Mouse (Mus musculus): ENCODE measurements around the gene Dera. TPM values are rescaled to one million over a fixed set of nuclear protein-coding genes. Genes with fewer than 3 reads are reported as not detected.

Dera gene
- polyA plus RNA-seq, 1 experiment from 2014 or later = 59.9 TPM

DNA sequence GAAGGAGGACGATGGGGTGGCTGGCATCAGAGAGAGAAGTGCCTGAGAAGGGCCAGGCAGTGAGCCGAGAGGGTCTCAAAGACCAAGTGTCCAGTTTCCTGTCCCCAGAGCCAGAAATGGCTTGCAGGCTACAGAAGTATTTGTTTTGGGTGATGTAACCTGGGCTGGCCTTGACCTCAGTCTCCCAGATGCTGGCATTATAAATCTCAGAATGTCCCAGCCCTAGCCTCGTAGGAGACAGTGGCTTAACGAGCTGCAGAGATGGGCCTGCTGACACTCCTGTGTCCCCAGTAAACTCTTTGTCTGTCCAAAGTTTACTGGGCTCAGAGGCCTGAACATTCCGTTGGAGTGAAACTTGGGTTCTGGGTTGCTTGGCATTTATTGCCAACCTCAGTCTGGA lies 55.8 kb downstream of the Dera start:
- Histone ChIP-seq H3K4me1 (ENCODE audit: control insufficient read depth, insufficient read depth, low read length) (no peaks in the 10 kb centered on the region), H3K9me3 (ENCODE audit: control insufficient read depth, low read length) (no peaks in the 10 kb centered on the region), H3K9ac (ENCODE audit: low read length) (no peak overlapping the region), H3K4me2 (no peak overlapping the region), H3K27me3 (ENCODE audit: control insufficient read depth, insufficient read depth, low read length) (no peaks in the 10 kb centered on the region), H3K4me3 (ENCODE audit: low read depth, low read length) (no peak overlapping the region), H3K27ac (ENCODE audit: low read depth, low read length) (no peak overlapping the region), H3K36me3 (ENCODE audit: control insufficient read depth, insufficient read depth, low read length) (no peaks in the 10 kb centered on the region)
- DNase-seq (ENCODE audit: low spot score, missing footprints) = no peak
- 81% methylated on average over 5 of the region's 5 CpGs for WGBS
- no peak for ATAC-seq (ENCODE audit: low FRiP score)

DNA sequence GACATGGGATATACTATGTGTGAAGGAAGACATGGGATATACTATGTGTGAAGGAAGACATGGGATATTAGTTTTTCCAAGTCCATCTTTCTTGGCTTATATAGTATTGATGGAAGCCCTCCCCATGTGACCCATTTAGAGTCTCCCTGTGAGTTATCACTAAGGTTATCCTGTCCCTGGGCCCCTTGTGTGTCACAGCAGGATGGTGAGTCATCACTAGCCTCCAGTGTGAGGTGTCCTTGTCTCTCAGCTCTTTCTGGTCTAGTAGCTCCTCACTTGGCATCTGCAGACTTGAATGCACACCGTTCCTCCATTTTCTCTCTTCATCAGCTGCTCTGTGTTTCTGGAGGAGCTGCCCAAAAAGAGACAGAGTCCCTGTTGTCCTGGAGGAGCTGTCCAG lies 59.7 kb downstream of the Dera start:
- ATAC-seq (ENCODE audit: low FRiP score) (no peak), DNase-seq (ENCODE audit: low spot score, missing footprints) (no peak)
- Histone ChIP-seq H3K27ac (ENCODE audit: low read depth, low read length) (no peak overlapping the region), H3K9ac (ENCODE audit: low read length) (no peak overlapping the region), H3K27me3 (ENCODE audit: control insufficient read depth, insufficient read depth, low read length) (no peaks in the 10 kb centered on the region), H3K36me3 (ENCODE audit: control insufficient read depth, insufficient read depth, low read length) (no peaks in the 10 kb centered on the region), H3K9me3 (ENCODE audit: control insufficient read depth, low read length) (no peaks in the 10 kb centered on the region), H3K4me1 (ENCODE audit: control insufficient read depth, insufficient read depth, low read length) (no peaks in the 10 kb centered on the region), H3K4me2 (no peak overlapping the region), H3K4me3 (ENCODE audit: low read depth, low read length) (no peak overlapping the region)
- WGBS = 100% methylated on average over 1 of the region's 1 CpGs

DNA sequence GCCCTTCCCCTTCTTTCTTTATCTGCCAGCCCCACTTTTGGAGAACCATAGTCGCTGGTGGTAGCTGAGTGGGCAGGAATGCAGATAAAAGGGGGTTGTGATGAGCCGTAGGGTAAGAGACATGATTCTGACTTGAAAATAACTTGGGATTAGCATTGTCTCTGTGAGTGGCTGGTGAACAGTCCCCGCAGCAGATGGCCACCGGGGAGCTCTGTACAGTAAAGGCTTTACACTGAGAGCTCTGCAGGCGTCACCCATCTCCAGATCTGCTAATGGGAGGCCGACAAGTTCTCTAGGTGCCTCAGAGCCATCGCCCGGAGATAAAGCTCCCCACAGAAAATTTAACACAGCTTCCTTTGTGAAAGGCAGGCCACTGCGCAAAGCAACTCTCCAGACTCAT lies 62.2 kb downstream of the Dera start:
- ATAC-seq (ENCODE audit: low FRiP score) = no peak
- Histone ChIP-seq H3K4me1 (ENCODE audit: control insufficient read depth, insufficient read depth, low read length) (no peaks in the 10 kb centered on the region), H3K4me3 (ENCODE audit: low read depth, low read length) (no peak overlapping the region), H3K4me2 (no peak overlapping the region), H3K36me3 (ENCODE audit: control insufficient read depth, insufficient read depth, low read length) (no peaks in the 10 kb centered on the region), H3K27ac (ENCODE audit: low read depth, low read length) (no peak overlapping the region), H3K9me3 (ENCODE audit: control insufficient read depth, low read length) (no peaks in the 10 kb centered on the region), H3K9ac (ENCODE audit: low read length) (no peak overlapping the region), H3K27me3 (ENCODE audit: control insufficient read depth, insufficient read depth, low read length) (no peaks in the 10 kb centered on the region)
- 90% methylated on average over 9 of the region's 9 CpGs for WGBS
- no peak for DNase-seq (ENCODE audit: low spot score, missing footprints)

- no peaks in the 10 kb centered on the region for H3K4me1 ChIP-seq (ENCODE audit: control insufficient read depth, insufficient read depth, low read length)
- ATAC-seq (ENCODE audit: low FRiP score) (no peak), DNase-seq (ENCODE audit: low spot score, missing footprints) (no peak)
- WGBS = 90% methylated on average over 5 of the region's 5 CpGs
- no peak overlapping the region for H3K9ac ChIP-seq (ENCODE audit: low read length)
- no peaks in the 10 kb centered on the region for H3K36me3 ChIP-seq (ENCODE audit: control insufficient read depth, insufficient read depth, low read length)
- no peaks in the 10 kb centered on the region for H3K9me3 ChIP-seq (ENCODE audit: control insufficient read depth, low read length)
- H3K4me2 ChIP-seq = no peak overlapping the region
- H3K4me3 ChIP-seq (ENCODE audit: low read depth, low read length) = no peak overlapping the region
- H3K27me3 ChIP-seq (ENCODE audit: control insufficient read depth, insufficient read depth, low read length) = no peaks in the 10 kb centered on the region
- H3K27ac ChIP-seq (ENCODE audit: low read depth, low read length) = no peak overlapping the region
These were observed 68.2 kb downstream of the Dera start for GRCm38 (mm10) chr6:137822550-137822949.

- Histone ChIP-seq H3K4me1 (ENCODE audit: control insufficient read depth, insufficient read depth, low read length) (no peaks in the 10 kb centered on the region), H3K36me3 (ENCODE audit: control insufficient read depth, insufficient read depth, low read length) (no peaks in the 10 kb centered on the region), H3K4me2 (no peak overlapping the region), H3K27me3 (ENCODE audit: control insufficient read depth, insufficient read depth, low read length) (no peaks in the 10 kb centered on the region), H3K4me3 (ENCODE audit: low read depth, low read length) (no peak overlapping the region), H3K9ac (ENCODE audit: low read length) (no peak overlapping the region), H3K9me3 (ENCODE audit: control insufficient read depth, low read length) (no peaks in the 10 kb centered on the region), H3K27ac (ENCODE audit: low read depth, low read length) (no peak overlapping the region)
- DNase-seq (ENCODE audit: low spot score, missing footprints) (no peak), ATAC-seq (ENCODE audit: low FRiP score) (peak; percentile 30)
- WGBS = 90% methylated on average over 7 of the region's 7 CpGs
These were observed 70.0 kb downstream of the Dera start for GRCm38 (mm10) chr6:137824046-137825021.

- DNase-seq (ENCODE audit: low spot score, missing footprints) (no peak), ATAC-seq (ENCODE audit: low FRiP score) (peak; percentile 20)
- 95% methylated on average over 5 of the region's 5 CpGs for WGBS
- H3K36me3 ChIP-seq (ENCODE audit: control insufficient read depth, insufficient read depth, low read length) = no peaks in the 10 kb centered on the region
- no peak overlapping the region for H3K4me3 ChIP-seq (ENCODE audit: low read depth, low read length)
- no peaks in the 10 kb centered on the region for H3K27me3 ChIP-seq (ENCODE audit: control insufficient read depth, insufficient read depth, low read length)
- no peaks in the 10 kb centered on the region for H3K4me1 ChIP-seq (ENCODE audit: control insufficient read depth, insufficient read depth, low read length)
- H3K9me3 ChIP-seq (ENCODE audit: control insufficient read depth, low read length) = no peaks in the 10 kb centered on the region
- H3K4me2 ChIP-seq = no peak overlapping the region
- no peak overlapping the region for H3K27ac ChIP-seq (ENCODE audit: low read depth, low read length)
- H3K9ac ChIP-seq (ENCODE audit: low read length) = no peak overlapping the region
These were observed 70.8 kb downstream of the Dera start for GRCm38 (mm10) chr6:137825022-137825613.

- Histone ChIP-seq H3K4me1 (ENCODE audit: control insufficient read depth, insufficient read depth, low read length) (no peaks in the 10 kb centered on the region), H3K27ac (ENCODE audit: low read depth, low read length) (no peak overlapping the region), H3K4me3 (ENCODE audit: low read depth, low read length) (no peak overlapping the region), H3K36me3 (ENCODE audit: control insufficient read depth, insufficient read depth, low read length) (no peaks in the 10 kb centered on the region), H3K4me2 (no peak overlapping the region), H3K27me3 (ENCODE audit: control insufficient read depth, insufficient read depth, low read length) (no peaks in the 10 kb centered on the region), H3K9me3 (ENCODE audit: control insufficient read depth, low read length) (no peaks in the 10 kb centered on the region), H3K9ac (ENCODE audit: low read length) (no peak overlapping the region)
- no peak for DNase-seq (ENCODE audit: low spot score, missing footprints)
- 80% methylated on average over 12 of the region's 12 CpGs for WGBS
- peak; percentile 17; the same call in 1 of the 2 replicates for ATAC-seq (ENCODE audit: low FRiP score)
These were observed 74.9 kb downstream of the Dera start for GRCm38 (mm10) chr6:137829056-137829776.

GRCm38 (mm10) chr6:137836799-137837198 lies 82.5 kb downstream of the Dera start:
- no peak overlapping the region for H3K4me2 ChIP-seq
- no peaks in the 10 kb centered on the region for H3K9me3 ChIP-seq (ENCODE audit: control insufficient read depth, low read length)
- no peaks in the 10 kb centered on the region for H3K27me3 ChIP-seq (ENCODE audit: control insufficient read depth, insufficient read depth, low read length)
- 94% methylated on average over 13 of the region's 13 CpGs for WGBS
- no peak overlapping the region for H3K4me3 ChIP-seq (ENCODE audit: low read depth, low read length)
- H3K9ac ChIP-seq (ENCODE audit: low read length) = no peak overlapping the region
- H3K4me1 ChIP-seq (ENCODE audit: control insufficient read depth, insufficient read depth, low read length) = no peaks in the 10 kb centered on the region
- no peak overlapping the region for H3K27ac ChIP-seq (ENCODE audit: low read depth, low read length)
- ATAC-seq (ENCODE audit: low FRiP score) = no peak
- no peaks in the 10 kb centered on the region for H3K36me3 ChIP-seq (ENCODE audit: control insufficient read depth, insufficient read depth, low read length)
- DNase-seq (ENCODE audit: low spot score, missing footprints) = no peak

DNA sequence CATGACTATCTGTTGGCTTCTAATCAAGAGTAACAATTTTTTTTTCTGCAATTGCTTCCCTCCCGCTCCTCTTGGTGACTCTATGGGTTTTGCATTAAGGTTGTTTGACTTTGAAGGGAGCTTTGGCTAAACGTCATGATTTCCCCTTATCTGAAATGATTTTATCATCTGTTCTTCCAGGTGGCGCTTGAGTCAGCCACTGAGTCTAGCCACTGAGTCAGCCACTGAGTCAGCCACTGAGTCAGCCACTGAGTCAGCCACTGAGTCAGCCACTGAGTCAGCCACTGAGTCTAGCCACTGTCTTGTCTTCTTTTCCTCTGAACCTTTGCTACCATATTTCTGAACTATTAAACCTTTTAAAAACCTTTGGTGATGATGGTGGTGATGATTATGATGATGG lies 89.0 kb downstream of the Dera start:
- no peak for ATAC-seq (ENCODE audit: low FRiP score)
- H3K9me3 ChIP-seq (ENCODE audit: control insufficient read depth, low read length) = no peaks in the 10 kb centered on the region
- H3K27me3 ChIP-seq (ENCODE audit: control insufficient read depth, insufficient read depth, low read length) = no peaks in the 10 kb centered on the region
- no peaks in the 10 kb centered on the region for H3K36me3 ChIP-seq (ENCODE audit: control insufficient read depth, insufficient read depth, low read length)
- H3K9ac ChIP-seq (ENCODE audit: low read length) = no peak overlapping the region
- no peak overlapping the region for H3K27ac ChIP-seq (ENCODE audit: low read depth, low read length)
- no peak overlapping the region for H3K4me3 ChIP-seq (ENCODE audit: low read depth, low read length)
- H3K4me2 ChIP-seq = no peak overlapping the region
- no peaks in the 10 kb centered on the region for H3K4me1 ChIP-seq (ENCODE audit: control insufficient read depth, insufficient read depth, low read length)
- 93% methylated on average over 3 of the region's 3 CpGs for WGBS
- no peak for DNase-seq (ENCODE audit: low spot score, missing footprints)

All from midbrain, embryonic 11.5 days (tissue).